Mouse (Mus musculus) embryonic facial prominence, embryonic 15.5 days (tissue): ENCODE data around the gene H2-Q1. TPM values are rescaled to one million over a fixed set of nuclear protein-coding genes. Genes with fewer than 3 reads are reported as not detected.
"Not testable (repeated sequence)": the region's sequence is repeated elsewhere in the genome, so short reads cannot be mapped to it uniquely, and the experiment has no call there.

Source experiments
- ATAC-seq: fragments of 200-750 bp; cut with Nextera tagmentation; 2 replicates; pipeline ENCODE4 v1.8.0; 2017; ENCODE audit warnings: low read depth, moderate TSS enrichment; ENCODE audit not compliant: insufficient number of reproducible peaks, low FRiP score, low TSS enrichment
- H3K27ac ChIP-seq: fragments of 300-500 bp; sonication (generic); replicated peaks from 2 replicates; pipeline ENCODE4 v1.5.1; 2015; ENCODE audit warnings: mild to moderate bottlenecking, inconsistent platforms
- H3K27me3 ChIP-seq: fragments of 300-500 bp; sonication (generic); 2 replicates; pipeline ENCODE4 v1.6.1; 2015; ENCODE audit warnings: inconsistent platforms
- H3K36me3 ChIP-seq: fragments of 300-500 bp; sonication (generic); 2 replicates; pipeline ENCODE4 v1.6.1; 2015; ENCODE audit warnings: mild to moderate bottlenecking, inconsistent platforms
- H3K4me1 ChIP-seq: fragments of 300-500 bp; sonication (generic); 2 replicates; pipeline ENCODE4 v1.6.1; 2015; ENCODE audit warnings: inconsistent platforms
- H3K4me2 ChIP-seq: fragments of 300-500 bp; sonication (generic); replicated peaks from 2 replicates; pipeline ENCODE4 v1.6.1; 2015; ENCODE audit warnings: mild to moderate bottlenecking, inconsistent platforms
- H3K4me3 ChIP-seq: fragments of 300-500 bp; sonication (generic); replicated peaks from 2 replicates; pipeline ENCODE4 v1.5.1; 2015; ENCODE audit warnings: mild to moderate bottlenecking, inconsistent platforms
- H3K9ac ChIP-seq: fragments of 300-500 bp; sonication (generic); 2 replicates; pipeline ENCODE4 v1.6.1; 2015; ENCODE audit warnings: inconsistent platforms
- H3K9me3 ChIP-seq: fragments of 300-500 bp; sonication (generic); replicated peaks from 2 replicates; pipeline ENCODE4 v1.6.1; 2016; ENCODE audit warnings: inconsistent platforms
- whole genome bisulfite sequencing: fragments of 180-500 bp; shearing (Covaris S2); methylation state at CpG from one replicate; pipeline ENCODE4 v1.1.7; 2015; 5-methylcytosine and 5-hydroxymethylcytosine counted together
- polyA plus RNA-seq: library from polyadenylated mRNA; unstranded; fragments of >200 nt; fragmentation: Nextera tagmentation; extraction: Ambion mirVana; gene quantifications from 2 replicates; pipeline ENCODE4 v1.2.1, GENCODE M21; 2015

The H2-Q1 gene
- polyA plus RNA-seq, 1 experiment from 2014 or later = not detected

GRCm38 (mm10) chr17:35347659-35348058, 27.5 kb downstream of the H2-Q1 start:
- not testable (repeated sequence) for H3K9me3 ChIP-seq, H3K9ac ChIP-seq, H3K4me3 ChIP-seq, ATAC-seq, H3K27ac ChIP-seq, H3K4me2 ChIP-seq, H3K36me3 ChIP-seq, H3K4me1 ChIP-seq
- H3K27me3 ChIP-seq = peaks cover 20% of the 10 kb centered on the region

GRCm38 (mm10) chr17:35353275-35353674, 33.1 kb downstream of the H2-Q1 start:
- not testable (repeated sequence) for H3K27me3 ChIP-seq, H3K4me1 ChIP-seq, H3K4me3 ChIP-seq, ATAC-seq, H3K9me3 ChIP-seq, H3K27ac ChIP-seq, H3K4me2 ChIP-seq, H3K36me3 ChIP-seq, H3K9ac ChIP-seq
- WGBS = 62% methylated on average over 6 of the region's 6 CpGs

- H3K27me3 ChIP-seq = peaks cover 6% of the 10 kb centered on the region
- no peaks in the 10 kb centered on the region for H3K36me3 ChIP-seq
- H3K9ac ChIP-seq = no peak overlapping the region
- no peak overlapping the region for H3K27ac ChIP-seq
- H3K9me3 ChIP-seq = no peaks in the 10 kb centered on the region
- 50% methylated on average over 2 of the region's 2 CpGs for WGBS
- H3K4me2 ChIP-seq = no peak overlapping the region
- ATAC-seq = no peak
- H3K4me1 ChIP-seq = peaks cover 4% of the 10 kb centered on the region
- no peak overlapping the region for H3K4me3 ChIP-seq
These were observed 33.9 kb downstream of the H2-Q1 start for GRCm38 (mm10) chr17:35354071-35354470.

- peaks cover 14% of the 10 kb centered on the region for H3K27me3 ChIP-seq
- H3K4me1 ChIP-seq = peaks cover 9% of the 10 kb centered on the region
- no peaks in the 10 kb centered on the region for H3K36me3 ChIP-seq
- ATAC-seq = no peak
- no peak overlapping the region for H3K4me2 ChIP-seq
- H3K4me3 ChIP-seq = no peak overlapping the region
- 27% methylated on average over 1 of the region's 1 CpGs for WGBS
- H3K27ac ChIP-seq = no peak overlapping the region
- no peaks in the 10 kb centered on the region for H3K9me3 ChIP-seq
- no peak overlapping the region for H3K9ac ChIP-seq
These were observed 36.9 kb downstream of the H2-Q1 start for GRCm38 (mm10) chr17:35357086-35357485.

GRCm38 (mm10) chr17:35358763-35359469, 38.7 kb downstream of the H2-Q1 start:
- ATAC-seq = no peak

GRCm38 (mm10) chr17:35359470-35359862, 39.3 kb downstream of the H2-Q1 start:
- ATAC-seq = no peak
- Histone ChIP-seq H3K27me3 (peaks cover 14% of the 10 kb centered on the region), H3K4me3 (peak overlapping the region; percentile 39), H3K27ac (no peak overlapping the region), H3K36me3 (no peaks in the 10 kb centered on the region), H3K9ac (peak overlapping the region; percentile 9; the same call in 1 of the 2 replicates), H3K4me1 (peaks cover 9% of the 10 kb centered on the region), H3K4me2 (peak overlapping the region; percentile 69), H3K9me3 (0 out of 2 replicates have a peak, but pooled peaks cover 7% of the 10 kb centered on the region)
- 15% methylated on average over 21 of the region's 21 CpGs for WGBS

More at GRCm38 (mm10) chr17:35358763-35359469, 38.7 kb downstream of the H2-Q1 start:
- Histone ChIP-seq H3K9ac (peak overlapping the region; percentile 9; the same call in 1 of the 2 replicates), H3K4me1 (peaks cover 9% of the 10 kb centered on the region), H3K4me3 (peak overlapping the region; percentile 39), H3K9me3 (0 out of 2 replicates have a peak, but pooled peaks cover 7% of the 10 kb centered on the region), H3K27ac (no peak overlapping the region), H3K4me2 (peak overlapping the region; percentile 69), H3K36me3 (no peaks in the 10 kb centered on the region), H3K27me3 (peaks cover 14% of the 10 kb centered on the region)
- 8% methylated on average over 38 of the region's 38 CpGs for WGBS

Other genes with a start within 250 kb of the H2-Q1 start
- 31.4 and 33.0 TPM in 2 replicates for gene Ly6g6e, start 243.5 kb upstream of the H2-Q1 start, polyA plus RNA-seq
- 1.5 and 2.3 TPM in 2 replicates for gene Ly6g6d, start 242.3 kb upstream of the H2-Q1 start, polyA plus RNA-seq
- 0.20 and 0.28 TPM in 2 replicates for gene Ly6g6f, start 234.8 kb upstream of the H2-Q1 start, polyA plus RNA-seq
- gene Abhd16a, start 231.1 kb upstream of the H2-Q1 start, polyA plus RNA-seq = 102 and 105 TPM in 2 replicates
- gene Ly6g5c, start 212.1 kb upstream of the H2-Q1 start, polyA plus RNA-seq = not detected in 2 replicates
- 1.4 and 1.8 TPM in 2 replicates for gene Ly6g5b, start 205.0 kb upstream of the H2-Q1 start, polyA plus RNA-seq
- 19.5 and 20.1 TPM in 2 replicates for gene Gpank1, start 198.9 kb upstream of the H2-Q1 start, polyA plus RNA-seq
- 278 and 279 TPM in 2 replicates for gene Csnk2b, start 198.4 kb upstream of the H2-Q1 start, polyA plus RNA-seq
- gene D17H6S53E, start 194.0 kb upstream of the H2-Q1 start, polyA plus RNA-seq = 11.2 and 12.2 TPM in 2 replicates
- 0.17 TPM in 1 of 2 replicates, not detected in the other for gene Apom, start 188.4 kb upstream of the H2-Q1 start, polyA plus RNA-seq
- gene Bag6, start 185.2 kb upstream of the H2-Q1 start, polyA plus RNA-seq = 57.8 TPM in 2 replicates
- gene Prrc2a, start 155.5 kb upstream of the H2-Q1 start, polyA plus RNA-seq = 179 and 198 TPM in 2 replicates
- 15.5 and 17.5 TPM in 2 replicates for gene Aif1, start 144.3 kb upstream of the H2-Q1 start, polyA plus RNA-seq
- 27.2 and 27.4 TPM in 2 replicates for gene Lst1, start 132.0 kb upstream of the H2-Q1 start, polyA plus RNA-seq
- gene Ltb, start 126.0 kb upstream of the H2-Q1 start, polyA plus RNA-seq = 2.3 and 2.9 TPM in 2 replicates
- 0.47 and 0.76 TPM in 2 replicates for gene Tnf, start 118.4 kb upstream of the H2-Q1 start, polyA plus RNA-seq
- gene Lta, start 115.1 kb upstream of the H2-Q1 start, polyA plus RNA-seq = 0.27 and 0.32 TPM in 2 replicates
- 0.57 TPM in 1 of 2 replicates, not detected in the other for gene Gm16181, start 99.6 kb upstream of the H2-Q1 start, polyA plus RNA-seq
- 4.1 and 4.4 TPM in 2 replicates for gene Atp6v1g2, start 86.7 kb upstream of the H2-Q1 start, polyA plus RNA-seq
- gene Nfkbil1, start 84.6 kb upstream of the H2-Q1 start, polyA plus RNA-seq = 11.8 and 12.7 TPM in 2 replicates
- gene Ddx39b, start 78.7 kb upstream of the H2-Q1 start, polyA plus RNA-seq = 406 and 413 TPM in 2 replicates
- gene H2-D1, start 57.7 kb upstream of the H2-Q1 start, polyA plus RNA-seq = 81.6 and 82.0 TPM in 2 replicates
- 0.47 TPM in 1 of 2 replicates, not detected in the other for gene H2-Q2, start 21.8 kb downstream of the H2-Q1 start, polyA plus RNA-seq
- gene H2-Q4, start 59.2 kb downstream of the H2-Q1 start, polyA plus RNA-seq = 2.4 and 2.7 TPM in 2 replicates
- gene H2-Q6, start 104.4 kb downstream of the H2-Q1 start, polyA plus RNA-seq = 0.14 and 0.28 TPM in 2 replicates
- gene H2-Q7, start 118.8 kb downstream of the H2-Q1 start, polyA plus RNA-seq = 2.0 and 2.2 TPM in 2 replicates
- 0.73 and 0.93 TPM in 2 replicates for gene H2-Q10, start 149.7 kb downstream of the H2-Q1 start, polyA plus RNA-seq
- not detected in 2 replicates for gene Pou5f1, start 185.6 kb downstream of the H2-Q1 start, polyA plus RNA-seq
- gene Tcf19, start 196.4 kb downstream of the H2-Q1 start, polyA plus RNA-seq = 86.0 and 86.2 TPM in 2 replicates
- gene Cchcr1, start 196.7 kb downstream of the H2-Q1 start, polyA plus RNA-seq = 18.3 and 20.7 TPM in 2 replicates
- 20.4 and 22.7 TPM in 2 replicates for gene Psors1c2, start 212.8 kb downstream of the H2-Q1 start, polyA plus RNA-seq
- 12.1 and 12.5 TPM in 2 replicates for gene Cdsn, start 231.7 kb downstream of the H2-Q1 start, polyA plus RNA-seq
- 21.5 and 39.7 TPM in 2 replicates for gene 2300002M23Rik, start 247.0 kb downstream of the H2-Q1 start, polyA plus RNA-seq